Mouse (Mus musculus) neural tube, embryonic 10.5 days (tissue): ENCODE data around the gene Fank1.
A peak's percentile ranks its signal among the peaks of the same experiment; 100 is the strongest.

Experiments used
- DNase-seq: peaks from one replicate; pipeline ENCODE4 v3.0.0-alpha.2; 2017; ENCODE audit warnings: low spot score; ENCODE audit errors: extremely low spot score

Gene Fank1

DNA sequence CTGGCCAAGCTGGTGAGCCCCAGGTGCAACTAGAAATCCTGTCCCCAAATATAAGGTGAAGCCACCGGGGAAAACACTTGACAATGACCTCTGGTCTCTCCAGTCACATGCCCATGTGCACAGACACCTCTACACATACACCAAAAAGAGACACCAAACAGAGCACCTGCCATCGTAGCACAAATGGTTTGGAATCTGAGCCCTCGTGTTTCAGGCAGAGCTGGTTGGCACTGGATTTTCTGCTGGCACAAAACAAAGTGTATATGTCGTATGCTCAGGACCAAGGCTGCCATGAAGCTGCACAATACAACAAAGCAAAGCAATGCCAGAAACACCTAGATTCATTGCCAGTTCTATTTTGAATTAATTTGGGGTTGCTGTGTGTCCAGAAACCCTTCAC is 8.6 kb upstream of the Fank1 start:
- DNase-seq, result no peak

DNA sequence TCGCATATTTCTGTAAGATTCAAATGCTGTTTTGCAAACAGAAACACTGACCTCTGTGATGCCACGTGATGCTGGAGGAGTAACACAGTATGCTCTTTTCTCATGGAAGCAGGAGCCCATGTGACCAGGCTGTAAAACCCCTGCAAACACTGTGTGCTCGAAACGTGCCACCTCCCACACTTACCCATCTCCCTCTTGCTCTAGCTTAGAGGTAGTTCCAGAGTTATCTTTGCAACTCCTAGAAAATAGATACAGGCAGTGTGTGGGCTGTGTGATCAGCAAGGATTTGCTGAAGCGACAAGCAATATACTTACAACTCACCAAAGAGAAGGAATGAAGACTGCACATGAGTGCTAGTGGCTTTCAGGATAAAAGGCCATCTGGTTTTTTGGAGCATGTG is 8.1 kb upstream of the Fank1 start:
- no peak for DNase-seq

DNA sequence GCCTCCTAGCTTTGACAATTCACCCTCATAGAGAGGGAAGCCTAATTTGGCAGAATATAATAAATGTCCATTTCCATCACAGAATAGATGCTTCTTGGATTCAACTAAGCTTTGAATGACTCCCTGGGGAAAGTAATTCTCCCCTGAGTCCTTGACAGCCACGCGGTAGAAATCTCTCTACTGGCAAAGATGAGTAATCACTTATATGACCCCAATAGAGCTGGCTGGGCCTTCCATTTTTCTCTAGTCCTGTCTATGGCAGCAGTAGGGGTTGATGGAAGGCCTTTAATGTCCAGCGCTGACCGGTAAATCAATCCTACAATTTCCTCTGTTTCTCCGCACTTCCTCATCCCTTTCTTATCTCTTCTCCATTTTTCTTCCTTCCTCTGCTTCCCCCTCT is 1.5 kb upstream of the Fank1 start:
- DNase-seq, result no peak

DNA sequence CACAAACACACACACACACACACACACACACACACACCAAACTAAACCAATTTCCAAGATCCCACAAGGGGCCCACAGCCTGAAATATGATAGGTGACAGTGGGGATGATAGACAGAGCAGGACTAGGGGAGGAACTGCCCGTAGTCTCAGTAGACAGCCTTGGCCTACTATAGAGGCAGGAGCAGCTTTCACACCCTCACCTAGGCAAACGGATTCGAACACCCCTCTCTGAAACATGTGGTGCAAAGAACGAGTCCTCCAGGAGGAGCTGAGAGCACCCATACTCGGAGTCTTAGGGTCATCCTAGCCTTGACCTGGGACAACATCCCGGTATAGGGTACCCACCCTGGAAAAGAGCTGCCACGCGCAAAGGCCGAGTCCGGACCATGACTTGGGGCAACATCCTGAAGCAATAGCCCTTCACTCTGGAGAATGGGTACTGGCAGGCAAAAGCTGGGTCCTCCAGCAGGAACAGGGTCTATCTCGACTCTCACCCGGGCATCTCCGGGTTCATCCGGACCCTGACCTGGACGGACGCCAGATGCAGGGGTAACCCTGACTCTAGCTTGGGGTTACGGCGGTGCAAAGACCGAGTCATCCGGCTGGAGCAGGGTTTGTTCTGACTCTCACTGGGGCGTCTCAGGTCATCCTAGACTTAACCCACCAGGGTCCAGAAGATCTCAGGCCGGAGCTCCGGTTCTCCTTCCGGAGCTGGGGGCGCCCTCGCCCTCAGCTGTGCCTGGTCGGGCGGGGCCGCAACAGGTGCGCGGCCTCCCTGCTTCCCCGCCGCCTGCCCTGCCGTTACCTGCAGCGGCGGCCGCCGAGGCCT is 650 bp upstream of the Fank1 start:
- no peak for DNase-seq

DNA sequence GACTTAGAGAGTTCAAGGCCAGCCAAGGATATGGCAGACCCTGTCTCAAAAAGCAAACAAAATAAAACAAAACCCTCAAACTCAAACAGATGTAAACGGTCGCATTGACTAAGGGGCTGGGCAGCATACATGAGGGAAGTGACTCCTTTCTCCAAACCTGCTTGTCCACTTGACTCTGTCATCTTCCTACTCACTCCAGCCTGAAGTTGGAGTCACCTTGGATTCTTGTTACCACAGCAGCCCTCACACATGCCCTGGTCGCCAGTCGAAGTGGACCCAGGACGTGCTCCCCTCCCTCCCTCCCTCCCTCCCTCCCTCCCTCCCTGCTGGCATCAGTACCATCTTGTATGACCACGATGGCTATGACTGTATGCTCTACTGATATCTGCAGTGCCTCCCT is 4.9 kb downstream of the Fank1 start:
- no peak for DNase-seq

DNA sequence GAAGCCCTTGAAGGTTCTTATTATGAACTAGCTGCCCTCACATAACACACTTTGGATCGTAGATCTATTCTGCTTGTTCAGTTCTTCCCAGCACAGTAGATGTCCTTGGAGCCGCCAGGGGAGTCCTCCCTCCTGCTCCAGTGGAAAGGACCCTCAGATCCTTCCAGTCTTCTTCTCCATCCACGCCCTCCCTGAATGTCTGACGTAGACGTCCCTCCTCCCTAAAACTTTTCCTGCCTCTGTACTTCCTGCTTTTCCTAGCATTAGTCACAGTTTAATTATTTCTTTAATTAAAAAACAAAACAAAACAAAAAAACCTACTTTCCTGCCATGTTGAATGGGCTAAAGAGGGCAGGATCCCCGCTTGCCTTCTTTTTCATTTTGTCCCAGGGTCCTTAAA is 5.3 kb downstream of the Fank1 start:
- no peak for DNase-seq

DNA sequence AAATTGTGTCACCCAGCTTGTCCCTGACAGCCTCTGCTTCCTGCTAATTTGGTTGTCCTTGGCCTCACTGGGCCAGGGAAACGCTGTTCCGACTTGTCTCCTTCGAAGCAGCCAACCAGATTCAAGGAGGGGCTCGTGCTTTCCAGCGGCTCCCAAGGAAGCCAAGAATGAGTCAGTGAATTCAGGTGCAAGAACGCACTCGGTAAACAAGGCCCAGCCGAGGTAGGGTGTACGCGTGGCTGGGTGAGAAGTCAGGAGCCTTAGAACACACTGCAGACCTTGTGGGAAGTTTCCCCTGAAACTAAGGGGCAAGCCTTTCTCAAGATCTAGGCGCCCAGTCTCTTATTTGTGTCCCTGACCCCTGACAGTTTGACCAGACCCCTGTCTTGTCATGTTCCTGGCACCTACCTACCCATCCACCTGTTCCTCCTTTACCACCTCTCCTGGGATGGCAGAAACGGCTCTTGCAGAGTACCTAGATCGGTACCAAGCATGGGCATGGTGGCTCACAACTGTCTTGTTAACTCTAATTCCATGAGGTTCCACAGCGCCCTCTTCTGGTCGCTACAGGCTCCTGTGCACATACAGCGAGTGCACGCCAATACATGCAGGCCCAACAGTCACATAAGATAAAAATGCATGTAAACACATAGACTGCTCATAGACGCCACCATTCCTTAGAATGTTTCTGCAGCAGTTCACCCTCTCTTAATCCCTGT is 6.2 kb downstream of the Fank1 start, which contains the start of gene Dhx32:
TSS of gene Dhx32 (minus strand) at position 10 of the 719 bp plus-strand sequence.
- DNase-seq, result peak; percentile 65

DNA sequence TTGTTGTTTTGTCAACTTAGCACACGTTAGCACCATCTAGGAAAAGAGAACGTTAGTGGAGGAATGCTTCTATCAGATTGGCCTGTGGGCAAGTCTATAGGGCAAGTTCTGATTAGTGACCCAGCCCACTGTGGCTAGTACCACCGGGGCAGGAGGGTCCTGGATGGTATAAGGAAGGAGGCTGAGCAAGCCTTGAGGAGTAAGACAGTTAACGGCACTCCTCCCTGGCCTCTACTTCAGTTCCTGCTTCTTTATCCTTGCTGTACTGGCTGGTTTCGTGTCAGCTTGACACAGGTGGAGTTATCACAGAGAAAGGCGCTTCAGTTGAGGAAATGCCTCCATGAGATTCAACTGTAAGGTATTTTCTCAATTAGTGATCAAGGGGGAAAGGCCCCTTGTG is 10.9 kb downstream of the Fank1 start:
- DNase-seq, result no peak

DNA sequence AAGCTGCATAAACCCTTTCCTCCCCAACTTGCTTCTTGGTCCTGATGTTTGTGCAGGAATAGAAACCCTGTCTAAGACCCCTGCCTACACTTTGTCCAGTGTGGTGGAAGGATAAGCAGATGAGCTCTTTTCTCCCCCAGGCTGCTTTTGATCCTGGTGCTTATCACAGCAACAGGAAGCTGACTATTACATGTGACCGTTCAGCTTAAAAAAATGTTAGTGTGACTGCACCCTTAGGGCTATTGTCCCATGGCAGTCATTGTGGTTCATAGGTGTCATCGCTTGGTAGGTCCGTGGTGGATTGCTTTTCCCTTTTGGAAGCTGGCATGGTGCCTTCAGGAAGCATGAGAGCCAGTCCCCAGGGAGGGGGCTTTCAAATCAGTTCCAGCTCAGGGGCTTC is 11.5 kb downstream of the Fank1 start:
- DNase-seq, result no peak

DNA sequence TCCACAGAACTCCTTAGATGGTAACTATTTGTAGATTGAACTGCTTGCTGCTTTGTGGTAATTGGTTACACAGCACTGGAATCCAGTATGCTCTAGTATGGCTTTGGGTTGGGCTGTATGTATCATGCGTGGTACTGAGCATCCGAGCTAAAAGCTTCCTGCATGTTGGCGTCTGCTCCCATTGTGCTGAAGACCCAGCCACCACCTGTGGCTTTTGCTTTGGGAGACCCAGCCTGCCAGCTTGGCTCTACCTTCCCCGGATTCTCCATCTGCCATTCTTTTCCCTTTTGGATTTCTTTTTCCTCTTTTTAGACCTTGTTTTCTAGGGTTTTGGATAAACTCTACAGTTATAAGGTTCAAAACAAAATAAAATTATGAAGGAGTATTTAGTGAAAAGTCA is 13.5 kb downstream of the Fank1 start:
- DNase-seq, result no peak

DNA sequence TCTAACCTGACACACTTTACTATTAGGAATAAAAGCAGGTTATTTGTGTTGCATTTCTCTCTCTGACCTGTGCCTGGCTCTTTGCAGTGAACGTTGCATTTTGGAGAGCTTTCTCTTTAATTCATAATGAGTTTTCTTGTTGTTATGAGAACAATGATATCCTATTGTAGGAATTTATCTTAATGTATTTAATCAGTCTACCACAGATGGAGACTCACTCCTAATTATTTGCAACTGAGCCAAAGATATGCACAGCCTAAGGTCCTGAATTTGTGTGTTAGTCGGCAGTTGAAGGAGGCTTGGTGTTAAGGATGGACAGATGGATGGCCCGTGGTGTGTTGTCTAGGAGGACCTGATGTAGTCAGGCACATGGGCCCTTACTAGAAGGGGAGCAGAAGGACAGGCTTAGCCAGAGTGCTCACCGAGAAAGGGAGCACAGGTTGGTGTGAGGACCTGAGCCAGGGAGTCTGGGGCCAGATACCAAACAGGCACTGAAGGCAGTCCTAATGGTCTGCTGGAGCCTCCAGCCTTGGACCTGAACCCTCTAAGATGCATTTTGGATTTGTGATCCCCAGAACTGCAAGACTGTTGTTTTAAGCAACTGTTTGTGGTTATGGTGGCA is 14.1 kb downstream of the Fank1 start:
- no peak for DNase-seq

DNA sequence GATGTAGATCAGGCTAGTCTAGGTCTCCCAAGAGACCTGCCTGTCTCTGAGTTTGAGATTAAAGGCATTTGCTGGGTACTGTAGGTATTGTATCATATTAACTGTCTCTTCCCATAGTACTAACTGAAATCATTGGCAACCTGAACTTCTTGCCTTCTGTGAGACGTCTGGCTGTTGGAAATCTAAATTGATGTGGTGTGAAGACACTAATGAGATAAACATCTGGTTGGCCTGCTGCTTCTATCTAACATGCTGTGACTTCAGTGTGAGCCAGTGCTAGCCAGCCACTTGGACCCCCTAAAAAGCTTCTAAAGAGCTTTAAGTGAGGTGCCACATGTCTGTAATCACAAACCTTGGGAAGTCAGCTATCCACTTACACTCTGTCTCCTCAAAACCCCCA is 16.1 kb downstream of the Fank1 start:
- no peak for DNase-seq

DNA sequence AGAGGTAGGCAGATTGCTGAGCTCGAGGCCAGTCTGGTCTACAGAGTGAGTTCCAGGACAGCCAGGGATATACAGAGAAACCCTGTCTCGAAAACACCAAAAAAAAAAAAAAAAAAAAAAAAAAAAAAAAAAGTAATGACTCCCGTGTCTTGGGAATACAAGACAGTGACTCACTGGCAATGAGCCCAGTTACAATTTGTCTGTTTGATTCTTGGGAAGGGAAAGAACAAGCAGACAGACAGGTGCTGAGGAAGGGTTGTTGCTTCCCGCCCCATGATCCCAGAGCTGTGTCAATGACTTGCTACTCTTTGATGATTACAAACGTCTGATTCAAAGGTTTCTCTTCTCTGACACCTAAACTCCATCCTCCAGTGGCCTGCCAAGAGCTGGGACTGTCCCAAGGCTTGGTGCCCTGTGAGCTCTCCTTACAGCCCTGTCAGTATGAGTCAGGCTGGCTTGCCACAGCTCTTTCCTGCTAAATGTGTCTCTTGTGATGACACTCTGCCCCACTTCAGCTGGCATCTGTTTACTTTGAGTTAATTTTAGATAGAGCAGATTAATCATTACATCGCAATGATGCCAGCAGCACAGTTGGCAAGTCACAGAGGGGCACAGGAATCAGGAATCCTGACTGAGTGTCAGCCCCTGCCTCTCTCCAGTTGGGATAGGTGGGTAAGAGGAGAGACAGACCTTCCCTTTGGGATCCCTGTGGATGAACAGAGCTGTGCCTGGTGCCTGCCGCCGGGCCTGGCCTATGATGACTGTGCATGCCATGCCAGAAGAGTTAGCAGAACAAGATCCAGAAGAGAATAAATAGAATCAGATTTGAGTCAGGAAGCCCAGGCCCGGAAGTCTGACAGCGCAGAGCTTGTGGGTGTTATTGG is 16.8 kb downstream of the Fank1 start:
- no peak for DNase-seq

DNA sequence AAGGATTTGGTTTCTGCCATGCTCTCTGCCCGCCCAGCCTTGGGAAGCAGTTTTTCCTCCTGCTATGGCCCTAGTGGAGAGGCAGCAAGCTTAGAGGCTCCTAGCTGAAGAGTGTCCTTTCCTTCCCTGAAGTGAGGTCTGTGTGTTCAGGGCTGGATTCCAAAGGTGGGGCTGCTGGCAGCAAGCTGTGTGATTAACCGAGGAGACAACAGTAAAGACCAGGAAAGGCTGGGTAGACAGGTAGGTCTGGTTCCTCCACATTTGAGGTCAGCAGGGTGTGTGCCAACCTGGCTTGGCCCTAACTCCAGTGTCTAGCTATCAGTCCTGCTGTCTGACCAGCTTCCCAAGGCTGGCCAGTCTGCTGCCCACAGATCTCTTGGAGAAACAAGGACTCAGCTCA is 18.1 kb downstream of the Fank1 start:
- no peak for DNase-seq

DNA sequence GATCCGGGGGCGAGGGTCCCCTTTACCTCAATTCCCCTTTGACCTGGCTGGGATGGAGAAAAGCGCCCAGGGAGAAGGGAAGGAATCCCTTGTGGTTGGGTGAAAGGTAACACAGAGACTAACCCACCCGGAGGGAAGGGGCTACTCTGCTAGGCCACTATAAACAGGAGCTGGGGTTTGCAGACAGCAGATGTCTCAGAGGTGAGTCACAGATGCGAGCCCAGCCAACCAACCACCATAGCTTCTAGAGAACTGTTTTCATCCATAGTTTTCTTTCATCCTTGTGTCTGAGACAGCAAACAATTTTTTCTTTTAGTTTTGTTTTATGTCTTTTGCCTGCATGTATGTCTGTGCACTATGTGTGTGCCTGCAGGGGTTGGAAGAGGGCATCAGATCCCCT is 23.3 kb downstream of the Fank1 start:
- DNase-seq, result no peak

DNA sequence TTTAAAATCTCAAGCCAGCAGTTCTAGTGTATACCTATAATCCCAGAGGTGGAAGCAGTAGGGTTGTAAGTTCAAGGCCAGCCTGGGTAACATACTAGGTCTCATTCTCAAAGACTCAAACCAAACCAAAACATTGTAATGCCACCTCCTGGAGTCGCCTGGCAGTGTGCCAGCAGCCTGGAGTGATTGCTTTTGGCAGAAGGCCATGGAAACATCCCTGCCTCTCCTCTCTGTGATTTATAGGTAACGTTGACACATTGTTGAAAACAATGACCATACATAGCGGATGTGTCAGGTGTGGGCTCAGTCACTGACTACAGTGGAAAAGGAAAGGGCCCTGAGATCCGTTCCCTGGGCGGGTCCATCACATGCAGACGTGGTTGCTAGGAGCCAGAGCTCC is 25.2 kb downstream of the Fank1 start:
- DNase-seq, result no peak

DNA sequence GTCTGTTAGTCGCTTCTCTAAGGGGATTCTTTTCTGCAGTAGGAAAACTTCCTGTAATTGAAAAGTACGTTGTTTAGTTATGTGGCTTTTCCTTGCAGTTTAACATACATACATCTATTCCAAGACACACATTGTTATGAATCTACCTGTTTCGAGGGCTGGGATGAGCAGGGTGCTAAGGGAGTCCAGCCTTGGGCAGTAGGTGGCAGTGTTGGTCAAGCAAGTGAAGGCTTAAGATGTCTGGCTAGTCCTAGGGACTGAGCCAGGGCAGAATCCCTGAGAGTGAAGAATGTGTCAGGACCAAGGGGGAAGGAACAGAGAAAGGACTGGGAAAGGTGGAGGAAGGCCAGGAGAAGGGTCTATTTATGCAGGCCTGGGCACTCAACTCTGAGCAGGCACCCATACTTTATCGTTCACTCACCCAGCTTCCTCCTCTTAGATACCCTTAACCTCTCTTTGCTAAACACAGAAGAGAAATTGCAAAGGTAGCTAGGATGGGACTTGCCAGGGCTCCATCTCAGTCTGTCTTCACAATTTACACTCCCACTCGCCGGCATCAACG is 29.0 kb downstream of the Fank1 start:
- peak; percentile 55 for DNase-seq

DNA sequence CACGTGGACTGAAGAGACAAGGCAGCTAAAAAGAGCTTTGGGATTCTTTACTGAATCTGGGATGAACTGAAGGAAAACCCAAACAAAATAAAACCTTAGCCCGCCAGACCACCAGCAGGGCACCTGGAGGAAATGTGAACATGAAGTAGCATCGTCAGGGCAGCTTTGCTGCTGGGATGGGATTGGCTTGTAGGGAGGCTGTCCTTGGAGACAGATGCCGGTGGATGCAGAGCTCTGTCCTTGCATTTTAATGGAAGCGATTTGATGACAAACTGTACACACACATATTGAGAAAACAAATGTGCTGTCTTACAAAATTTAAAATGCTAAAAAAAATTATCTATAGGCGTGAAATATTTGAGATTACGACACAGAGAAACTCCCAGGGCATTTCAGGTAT is 36.3 kb downstream of the Fank1 start:
- no peak for DNase-seq

DNA sequence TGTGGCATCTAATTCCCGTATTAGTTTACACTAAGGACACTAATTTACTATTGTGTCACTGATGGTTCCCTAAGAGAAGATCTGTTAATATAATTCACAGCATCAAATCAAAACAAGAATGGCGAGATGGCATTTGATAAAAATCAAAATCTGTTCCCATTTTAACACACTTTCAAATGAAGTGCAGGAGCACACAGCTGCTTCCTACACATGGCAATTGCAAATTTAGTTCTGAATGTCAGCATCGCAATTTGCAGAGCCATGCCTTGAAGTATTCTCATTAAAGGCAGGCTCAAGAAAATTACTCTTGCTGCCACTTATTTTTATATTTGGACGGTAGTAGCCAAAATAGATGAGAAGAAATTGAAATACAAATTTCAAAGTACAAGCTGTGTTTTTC is 36.7 kb downstream of the Fank1 start:
- DNase-seq, result no peak

DNA sequence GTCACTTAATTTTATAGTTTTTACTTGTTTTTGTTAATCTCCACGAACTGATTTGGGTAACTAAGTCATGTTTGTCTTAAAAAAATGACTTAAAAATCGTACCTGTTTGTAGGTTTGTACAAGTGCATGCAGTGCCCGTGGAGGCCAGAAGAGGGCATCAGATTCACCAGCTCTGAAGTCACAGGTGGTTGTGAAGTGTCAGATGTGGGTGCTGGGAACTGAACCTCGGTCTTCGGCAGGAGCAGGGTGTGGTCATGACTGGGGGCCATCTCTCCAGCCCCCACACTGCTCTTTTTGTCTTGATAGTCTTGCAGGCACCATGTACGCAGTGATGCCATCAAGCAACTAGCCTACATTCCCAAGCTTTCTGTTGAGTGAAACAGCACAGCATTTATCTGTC is 47.1 kb downstream of the Fank1 start:
- no peak for DNase-seq

DNA sequence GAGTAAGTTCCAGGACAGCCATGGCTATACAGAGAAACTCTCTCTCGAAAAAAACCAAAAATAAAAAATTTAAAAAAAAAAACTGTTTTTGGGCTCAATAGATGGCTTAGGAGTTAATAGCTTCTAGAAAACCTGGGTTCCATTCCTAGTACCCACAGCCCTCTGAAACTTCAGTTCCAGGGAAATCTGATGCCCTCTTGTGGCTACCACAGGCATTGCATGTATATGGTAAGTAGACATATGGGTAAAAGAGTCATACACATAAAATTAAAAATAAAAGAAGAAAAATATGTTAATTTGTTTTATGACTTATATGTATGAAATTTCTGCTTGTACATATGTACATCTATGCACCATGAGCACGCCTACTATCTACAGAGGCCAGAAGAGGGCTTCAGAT is 47.9 kb downstream of the Fank1 start:
- no peak for DNase-seq
